Mouse (Mus musculus) spleen, adult 10 weeks (tissue): ENCODE data around the gene Ndufa4. TPM values are rescaled to one million over a fixed set of nuclear protein-coding genes. Genes with fewer than 3 reads are reported as not detected.

Experiments
- polyA plus RNA-seq: library from polyadenylated mRNA; stranded (reverse); fragments of 350-450 nt; fragmentation: Illumina TruSeq; extraction: RNeasy Lipid Tissue Mini Kit (QIAGEN cat#74804); gene quantifications from one replicate; pipeline ENCODE4 v1.2.3, GENCODE M21; 2015; ENCODE audit warnings: low replicate concordance; ENCODE audit not compliant: insufficient read depth

Ndufa4 gene
- polyA plus RNA-seq: 439 TPM

GRCm38 (mm10) chr6:11907269-11908032 lies at the start of gene Ndufa4, which contains the start of gene Phf14:
Ndufa4 (minus strand) TSS chr6:11907497.
Phf14 (plus strand) TSS chr6:11907809.

Other genes starting within 250 kb of the Ndufa4 start
- gene Phf14, start 312 bp upstream of the Ndufa4 start, polyA plus RNA-seq: 49.4 TPM